Mouse (Mus musculus) forebrain, embryonic 14.5 days (tissue): Measurements from ENCODE around the gene Clca3a1. TPM values are rescaled to one million over a fixed set of nuclear protein-coding genes. Genes with fewer than 3 reads are reported as not detected.

Experiments used
- ATAC-seq: fragments of 200-750 bp; cut with Nextera tagmentation; 2 replicates; pipeline ENCODE4 v1.8.0; 2017; ENCODE audit warnings: mild to moderate bottlenecking, moderate library complexity
- DNase-seq: peaks from one replicate; pipeline ENCODE4 v3.0.0-alpha.2; 2015; ENCODE audit warnings: low spot score
- H3K27ac ChIP-seq: fragments of 300-500 bp; sonication (generic); 2 replicates; pipeline ENCODE4 v1.5.1; 2014; ENCODE audit warnings: low read depth, mild to moderate bottlenecking, control low read depth, low read length, moderate library complexity
- H3K27me3 ChIP-seq: fragments of 300-500 bp; sonication (generic); replicated peaks from 2 replicates; pipeline ENCODE4 v1.6.1; 2014; ENCODE audit warnings: low read length, control low read depth, mixed read lengths; ENCODE audit not compliant: control insufficient read depth, insufficient read depth
- H3K36me3 ChIP-seq: fragments of 300-500 bp; sonication (generic); 2 replicates; pipeline ENCODE4 v1.6.1; 2014; ENCODE audit warnings: low read length, control low read depth; ENCODE audit not compliant: control insufficient read depth, insufficient read depth
- H3K4me1 ChIP-seq: fragments of 300-500 bp; sonication (generic); 2 replicates; pipeline ENCODE4 v1.6.1; 2014; ENCODE audit warnings: antibody characterized with exemption, low read length, control low read depth; ENCODE audit not compliant: control insufficient read depth, insufficient read depth
- H3K4me2 ChIP-seq: fragments of 300-500 bp; sonication (generic); 2 replicates; pipeline ENCODE4 v1.6.1; 2014; ENCODE audit warnings: mild to moderate bottlenecking, control low read depth, low read length
- H3K4me3 ChIP-seq: fragments of 300-500 bp; sonication (generic); 2 replicates; pipeline ENCODE4 v1.5.1; 2014; ENCODE audit warnings: low read depth, low read length, control low read depth
- H3K9ac ChIP-seq: fragments of 300-500 bp; sonication (generic); 2 replicates; pipeline ENCODE4 v1.6.1; 2014; ENCODE audit warnings: mild to moderate bottlenecking, low read length, control low read depth, moderate library complexity
- H3K9me3 ChIP-seq: fragments of 300-500 bp; sonication (generic); replicated peaks from 2 replicates; pipeline ENCODE4 v1.6.1; 2016; ENCODE audit warnings: low read length, control low read depth, mixed read lengths; ENCODE audit not compliant: control insufficient read depth
- WGBS: fragments of 180-500 bp; shearing (Covaris S2); extraction: QIAGEN DNeasy Blood & Tissue Kit; methylation state at CpG from one replicate; pipeline ENCODE4 v1.1.7; 2014; 5-methylcytosine and 5-hydroxymethylcytosine counted together
- polyA plus RNA-seq: library from polyadenylated mRNA; unstranded; fragments of >200 nt; fragmentation: Nextera tagmentation; extraction: Ambion mirVana; gene quantifications from 2 replicates; pipeline ENCODE4 v1.2.1, GENCODE M21; 2014

Clca3a1 gene
- polyA plus RNA-seq, 1 experiment from 2014 or later, result 0.47 TPM

DNA sequence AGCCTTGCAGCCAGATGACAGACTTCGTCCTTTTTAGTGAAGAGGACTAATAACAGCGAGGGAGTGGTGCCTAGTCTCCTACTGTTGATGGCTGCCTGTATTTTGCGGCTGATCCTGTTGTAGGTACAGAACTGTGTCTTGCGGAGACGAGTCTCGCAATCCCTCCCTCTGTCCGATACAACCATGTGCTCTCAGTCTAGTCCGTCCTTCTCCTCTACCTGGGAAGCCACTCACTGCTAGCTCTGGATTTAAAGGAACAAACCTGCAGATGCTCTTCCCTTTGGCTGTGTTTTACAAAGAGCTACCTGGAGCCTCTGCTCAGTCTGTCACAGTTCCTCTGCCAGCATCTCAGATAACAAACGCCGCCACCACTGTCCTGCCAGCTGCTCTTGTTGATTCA lies 66.7 kb downstream of the Clca3a1 start:
- H3K4me1 ChIP-seq, result no peaks in the 10 kb centered on the region
- no peak overlapping the region for H3K4me3 ChIP-seq
- 92% methylated on average over 10 of the region's 10 CpGs for WGBS
- peaks cover 63% of the 10 kb centered on the region for H3K36me3 ChIP-seq
- H3K27me3 ChIP-seq, result no peaks in the 10 kb centered on the region
- H3K4me2 ChIP-seq, result no peak overlapping the region
- H3K9me3 ChIP-seq, result no peaks in the 10 kb centered on the region
- DNase-seq, result no peak
- no peak for ATAC-seq
- H3K9ac ChIP-seq, result no peak overlapping the region
- no peak overlapping the region for H3K27ac ChIP-seq

DNA sequence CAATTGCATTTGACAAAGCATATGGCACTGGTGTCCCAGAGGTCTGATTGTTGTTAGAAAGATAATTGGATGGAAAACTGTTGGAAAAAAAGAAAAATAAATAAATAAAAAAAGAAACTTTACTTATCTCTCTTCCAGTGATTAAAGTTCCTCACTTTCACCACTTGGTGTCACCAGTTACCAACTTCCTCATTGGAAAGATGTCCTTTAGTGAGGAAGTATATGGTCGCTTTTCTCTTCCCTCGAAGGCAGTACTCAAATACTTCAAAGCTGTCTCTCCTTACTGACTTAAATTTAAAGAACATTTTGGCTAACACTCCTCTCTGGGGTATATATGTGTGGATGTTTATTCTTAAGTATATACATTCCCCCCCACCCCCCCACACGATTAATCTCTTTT lies 68.7 kb downstream of the Clca3a1 start:
- ATAC-seq (peak; percentile 61), DNase-seq (peak; percentile 82)
- Histone ChIP-seq H3K9ac (no peak overlapping the region), H3K36me3 (peaks cover 48% of the 10 kb centered on the region), H3K4me2 (no peak overlapping the region), H3K27me3 (no peaks in the 10 kb centered on the region), H3K4me3 (no peak overlapping the region), H3K9me3 (no peaks in the 10 kb centered on the region), H3K27ac (no peak overlapping the region), H3K4me1 (no peaks in the 10 kb centered on the region)
- 61% methylated on average over 3 of the region's 3 CpGs for WGBS

DNA sequence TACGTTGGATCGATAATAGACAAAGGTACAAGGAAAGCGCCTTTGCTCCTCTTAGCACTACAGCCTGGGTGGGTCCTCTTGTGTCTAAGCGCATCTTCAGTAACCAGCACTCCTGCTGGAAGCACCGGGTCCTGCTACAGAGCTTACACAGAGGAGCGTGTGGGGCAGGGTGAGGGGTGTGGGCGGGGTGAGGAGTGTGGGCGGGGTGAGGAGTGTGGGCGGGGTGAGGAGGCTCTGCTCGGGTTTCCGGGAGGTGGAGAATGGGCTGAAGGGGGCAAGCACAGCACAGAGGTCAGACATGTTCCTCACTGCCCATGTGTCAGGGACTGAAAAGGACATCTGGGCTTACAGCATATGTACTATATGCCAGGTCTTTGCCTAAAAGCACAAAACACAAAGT lies 71.5 kb downstream of the Clca3a1 start:
- Histone ChIP-seq H3K4me1 (no peaks in the 10 kb centered on the region), H3K4me3 (no peak overlapping the region), H3K9me3 (no peaks in the 10 kb centered on the region), H3K27me3 (no peaks in the 10 kb centered on the region), H3K9ac (no peak overlapping the region), H3K36me3 (peaks cover 25% of the 10 kb centered on the region), H3K4me2 (no peak overlapping the region), H3K27ac (no peak overlapping the region)
- 14% methylated on average over 11 of the region's 11 CpGs for whole genome bisulfite sequencing
- DNase-seq (peak; percentile 33), ATAC-seq (peak; percentile 68)

DNA sequence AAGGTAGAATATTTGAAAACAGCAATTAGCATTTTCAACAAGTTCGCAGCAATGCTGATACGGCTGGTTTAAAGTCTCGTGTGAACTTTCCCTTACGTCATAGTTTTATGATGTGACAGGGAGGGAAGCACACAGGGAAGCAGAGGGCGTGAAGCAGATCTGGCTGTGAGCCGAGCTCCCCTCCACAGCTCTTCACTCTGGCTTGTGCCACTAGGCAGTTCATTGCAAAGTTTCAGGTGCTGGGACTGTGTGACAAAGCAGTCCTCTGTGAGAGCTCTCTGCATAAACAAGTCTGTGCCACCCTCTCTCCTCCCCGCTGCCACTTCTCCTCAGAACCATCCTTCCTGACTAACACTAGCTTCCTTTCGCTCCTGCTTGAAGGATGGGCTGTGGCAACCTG lies 72.5 kb downstream of the Clca3a1 start:
- ATAC-seq (no peak), DNase-seq (no peak)
- no peaks in the 10 kb centered on the region for H3K4me1 ChIP-seq
- no peaks in the 10 kb centered on the region for H3K27me3 ChIP-seq
- peaks cover 16% of the 10 kb centered on the region for H3K36me3 ChIP-seq
- H3K9ac ChIP-seq, result no peak overlapping the region
- H3K4me2 ChIP-seq, result no peak overlapping the region
- H3K9me3 ChIP-seq, result no peaks in the 10 kb centered on the region
- WGBS, result 85% methylated on average over 8 of the region's 8 CpGs
- no peak overlapping the region for H3K27ac ChIP-seq
- no peak overlapping the region for H3K4me3 ChIP-seq

DNA sequence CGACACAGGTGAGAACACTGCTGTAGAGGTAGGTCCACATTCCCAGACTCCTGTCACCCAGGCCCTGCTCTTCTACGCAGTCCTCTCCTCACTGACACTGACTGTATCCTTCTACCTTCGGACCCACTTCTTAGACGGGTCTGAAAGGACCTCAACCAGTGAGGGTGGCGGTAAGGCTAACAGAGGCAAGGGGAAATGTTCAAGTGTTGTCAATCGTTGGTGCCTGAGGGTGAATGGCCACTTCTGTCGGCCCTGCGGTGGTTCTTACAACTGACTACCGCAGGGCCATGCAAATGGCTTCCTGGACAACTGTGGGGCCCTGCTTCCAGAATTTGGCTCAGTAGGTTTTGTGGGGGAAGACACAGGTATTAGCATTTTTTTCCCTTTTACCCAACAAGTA lies 73.2 kb downstream of the Clca3a1 start:
- no peak overlapping the region for H3K27ac ChIP-seq
- no peaks in the 10 kb centered on the region for H3K27me3 ChIP-seq
- H3K4me2 ChIP-seq, result no peak overlapping the region
- H3K4me1 ChIP-seq, result no peaks in the 10 kb centered on the region
- WGBS, result 93% methylated on average over 9 of the region's 9 CpGs
- no peak overlapping the region for H3K9ac ChIP-seq
- no peaks in the 10 kb centered on the region for H3K9me3 ChIP-seq
- H3K36me3 ChIP-seq, result peaks cover 11% of the 10 kb centered on the region; the same call in 1 of the 2 replicates
- ATAC-seq (no peak), DNase-seq (no peak)
- no peak overlapping the region for H3K4me3 ChIP-seq

DNA sequence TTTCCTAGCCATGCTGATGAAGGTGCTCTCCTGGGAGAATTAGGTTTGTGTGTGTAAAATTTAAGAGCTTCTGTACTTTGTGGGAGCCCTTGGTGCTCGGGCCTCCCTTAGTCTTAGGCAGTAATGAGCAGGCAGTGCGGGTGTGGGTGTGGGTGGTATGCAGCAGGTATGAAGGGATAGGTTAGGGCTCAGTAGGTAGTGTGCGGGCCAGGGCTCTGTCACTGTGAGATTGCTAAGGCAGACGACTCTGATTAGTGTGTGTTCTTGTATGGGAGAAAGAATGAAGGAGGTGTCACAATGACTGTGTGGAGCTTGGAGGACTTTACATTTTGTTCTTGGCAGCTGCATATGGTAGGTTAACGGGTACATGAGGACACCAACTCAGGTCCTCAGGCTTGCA lies 74.6 kb downstream of the Clca3a1 start:
- ATAC-seq (no peak), DNase-seq (no peak)
- no peak overlapping the region for H3K9ac ChIP-seq
- no peak overlapping the region for H3K27ac ChIP-seq
- H3K27me3 ChIP-seq, result no peaks in the 10 kb centered on the region
- 79% methylated on average over 5 of the region's 5 CpGs for WGBS
- no peak overlapping the region for H3K4me2 ChIP-seq
- H3K4me1 ChIP-seq, result no peaks in the 10 kb centered on the region
- no peak overlapping the region for H3K4me3 ChIP-seq
- H3K9me3 ChIP-seq, result no peaks in the 10 kb centered on the region
- H3K36me3 ChIP-seq, result peaks cover 11% of the 10 kb centered on the region; the same call in 1 of the 2 replicates

DNA sequence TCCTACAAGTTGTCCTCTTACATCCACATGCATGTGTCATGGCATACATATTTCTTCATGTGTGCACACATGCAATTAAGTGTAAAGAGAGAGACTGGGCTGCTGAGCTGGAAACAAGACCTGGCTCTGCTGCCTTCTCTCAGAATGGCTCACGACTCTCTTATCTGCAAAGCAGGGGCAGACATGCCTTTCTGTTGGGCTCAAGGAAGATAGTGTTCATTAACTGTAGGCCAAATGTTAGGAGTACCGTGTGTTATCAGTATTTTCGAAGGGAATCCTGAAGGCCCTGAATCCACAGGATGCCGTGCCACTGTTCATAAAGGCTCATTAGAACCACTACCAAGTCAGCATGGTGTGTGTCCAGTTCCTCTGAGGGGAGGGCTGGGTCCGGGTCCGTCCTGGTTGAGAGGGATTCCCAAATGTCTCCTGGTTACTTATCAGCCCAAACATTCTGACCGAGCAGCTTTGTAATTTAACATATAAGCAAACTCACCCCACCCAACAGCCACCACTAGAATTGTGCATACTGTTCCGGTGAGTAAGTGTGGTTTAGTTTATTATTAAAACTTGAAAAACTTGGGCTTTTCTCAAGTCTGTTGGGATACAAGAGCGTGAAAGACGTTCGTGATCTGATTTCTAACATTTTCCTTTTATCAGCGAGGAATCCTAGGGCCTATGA lies 77.5 kb downstream of the Clca3a1 start:
- 0 out of 2 replicates have a peak, but pooled peaks cover 3% of the 10 kb centered on the region for H3K36me3 ChIP-seq
- ATAC-seq (no peak), DNase-seq (no peak)
- H3K4me1 ChIP-seq, result no peaks in the 10 kb centered on the region
- no peak overlapping the region for H3K27ac ChIP-seq
- WGBS, result 94% methylated on average over 12 of the region's 12 CpGs
- H3K9me3 ChIP-seq, result no peaks in the 10 kb centered on the region
- H3K4me3 ChIP-seq, result no peak overlapping the region
- H3K4me2 ChIP-seq, result no peak overlapping the region
- no peaks in the 10 kb centered on the region for H3K27me3 ChIP-seq
- H3K9ac ChIP-seq, result no peak overlapping the region

DNA sequence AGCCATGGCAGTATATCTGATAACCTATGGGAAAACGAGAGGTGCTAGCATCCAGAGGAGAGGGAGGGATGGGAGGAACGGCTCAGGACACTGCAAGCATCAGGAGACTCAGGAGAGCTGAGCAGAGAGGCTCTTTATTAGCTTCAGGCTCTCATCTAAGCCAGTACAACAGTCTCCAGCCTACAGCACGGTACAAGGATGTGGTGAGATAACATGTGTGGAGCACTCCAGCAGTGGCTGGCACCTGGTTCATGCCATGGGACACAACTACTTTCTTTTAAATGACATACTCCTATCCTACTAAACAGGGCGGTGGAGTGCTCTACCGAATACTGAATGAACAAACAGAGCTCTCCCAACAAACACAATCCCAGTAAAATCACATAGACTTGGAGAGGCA lies 79.2 kb downstream of the Clca3a1 start:
- Histone ChIP-seq H3K9me3 (no peaks in the 10 kb centered on the region), H3K27me3 (no peaks in the 10 kb centered on the region), H3K9ac (no peak overlapping the region), H3K4me2 (no peak overlapping the region), H3K4me3 (no peak overlapping the region), H3K4me1 (no peaks in the 10 kb centered on the region), H3K36me3 (0 out of 2 replicates have a peak, but pooled peaks cover 2% of the 10 kb centered on the region), H3K27ac (no peak overlapping the region)
- DNase-seq (no peak), ATAC-seq (no peak)
- 87% methylated on average over 5 of the region's 5 CpGs for WGBS

DNA sequence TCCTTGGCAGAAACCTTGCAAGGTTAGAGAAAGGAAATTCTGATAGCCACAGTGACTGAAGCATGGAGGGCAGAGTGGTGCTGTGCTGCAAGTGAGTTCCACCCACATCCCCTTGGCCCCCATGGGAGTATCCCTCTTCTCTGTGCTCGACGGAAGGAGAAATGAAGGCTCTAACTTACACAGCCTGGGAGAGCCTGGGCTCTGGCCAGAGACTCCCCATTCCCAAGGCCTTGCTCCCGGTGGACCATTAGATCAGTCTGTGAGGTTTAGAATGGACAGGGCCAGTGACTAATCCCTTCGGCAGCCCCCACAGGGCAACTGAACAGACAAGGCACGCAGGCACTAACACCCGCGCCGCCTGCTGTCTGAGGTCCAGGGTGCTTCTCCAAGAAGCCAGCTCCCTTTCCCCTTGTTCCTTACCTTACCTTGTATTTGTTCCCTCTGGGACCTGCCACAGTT lies 81.0 kb downstream of the Clca3a1 start:
- no peak for DNase-seq
- no peaks in the 10 kb centered on the region for H3K9me3 ChIP-seq
- no peak overlapping the region for H3K9ac ChIP-seq
- no peaks in the 10 kb centered on the region for H3K4me1 ChIP-seq
- no peak for ATAC-seq
- no peak overlapping the region for H3K27ac ChIP-seq
- 90% methylated on average over 8 of the region's 8 CpGs for WGBS
- no peaks in the 10 kb centered on the region for H3K27me3 ChIP-seq
- H3K4me2 ChIP-seq, result no peak overlapping the region
- H3K36me3 ChIP-seq, result no peaks in the 10 kb centered on the region
- no peak overlapping the region for H3K4me3 ChIP-seq
